Mouse (Mus musculus): ENCODE results near the gene Rasal2. TPM values are rescaled to one million over a fixed set of nuclear protein-coding genes. Genes with fewer than 3 reads are reported as not detected.

The Rasal2 gene
- polyA plus RNA-seq, 1 experiment: 3.0 TPM

- Histone ChIP-seq H3ac (ENCODE audit: control insufficient read depth, insufficient read length, low read depth) (no peak overlapping the region), H3K36me3 (ENCODE audit: control insufficient read depth, insufficient read depth) (no peaks in the 10 kb centered on the region), H3K79me2 (ENCODE audit: control insufficient read depth, insufficient read depth) (no peaks in the 10 kb centered on the region), H3K79me3 (ENCODE audit: low read depth) (no peaks in the 10 kb centered on the region), H3K4me3 (ENCODE audit: insufficient read depth, poor library complexity, severe bottlenecking) (no peak overlapping the region), H3K27me3 (ENCODE audit: control insufficient read depth, insufficient read depth, insufficient read length) (no peaks in the 10 kb centered on the region)
- TF ChIP-seq MAX (IDR thresholded peaks at IDR 0.05) (no peak), CEBPB (IDR thresholded peaks at IDR 0.05; ENCODE audit: low read depth) (no peak), CTCF (IDR thresholded peaks at IDR 0.05; ENCODE audit: control insufficient read depth, insufficient read depth, insufficient read length) (no peak), MYOG (IDR thresholded peaks at IDR 0.05; ENCODE audit: control insufficient read depth, extremely low read depth, insufficient read length) (no peak), FOSL1 (IDR thresholded peaks at IDR 0.05; ENCODE audit: insufficient read depth, low read length, poor library complexity, severe bottlenecking) (no peak), MYOD1 (IDR thresholded peaks at IDR 0.05; ENCODE audit: control insufficient read depth, insufficient read length, low read depth) (no peak), USF1 (IDR thresholded peaks at IDR 0.05; ENCODE audit: low read depth) (no peak)
These were observed 181.4 kb downstream of the Rasal2 start for GRCm38 (mm10) chr1:157231016-157231415.

GRCm38 (mm10) chr1:157230386-157230785 lies 182.0 kb downstream of the Rasal2 start:
- no peak for TF ChIP-seq MYOD1 (IDR thresholded peaks at IDR 0.05; ENCODE audit: control insufficient read depth, insufficient read length, low read depth)
- no peak for TF ChIP-seq CTCF (IDR thresholded peaks at IDR 0.05; ENCODE audit: control insufficient read depth, insufficient read depth, insufficient read length)
- TF ChIP-seq USF1 (IDR thresholded peaks at IDR 0.05; ENCODE audit: low read depth): no peak
- no peak for TF ChIP-seq FOSL1 (IDR thresholded peaks at IDR 0.05; ENCODE audit: insufficient read depth, low read length, poor library complexity, severe bottlenecking)
- TF ChIP-seq MAX (IDR thresholded peaks at IDR 0.05): no peak
- no peak for TF ChIP-seq CEBPB (IDR thresholded peaks at IDR 0.05; ENCODE audit: low read depth)
- TF ChIP-seq MYOG (IDR thresholded peaks at IDR 0.05; ENCODE audit: control insufficient read depth, extremely low read depth, insufficient read length): no peak
- H3K4me3 ChIP-seq (ENCODE audit: insufficient read depth, poor library complexity, severe bottlenecking): no peak overlapping the region
- H3K79me3 ChIP-seq (ENCODE audit: low read depth): no peaks in the 10 kb centered on the region
- no peaks in the 10 kb centered on the region for H3K79me2 ChIP-seq (ENCODE audit: control insufficient read depth, insufficient read depth)
- no peaks in the 10 kb centered on the region for H3K27me3 ChIP-seq (ENCODE audit: control insufficient read depth, insufficient read depth, insufficient read length)
- H3ac ChIP-seq (ENCODE audit: control insufficient read depth, insufficient read length, low read depth): no peak overlapping the region
- no peaks in the 10 kb centered on the region for H3K36me3 ChIP-seq (ENCODE audit: control insufficient read depth, insufficient read depth)

- Histone ChIP-seq H3K79me2 (ENCODE audit: control insufficient read depth, insufficient read depth) (no peaks in the 10 kb centered on the region), H3K79me3 (ENCODE audit: low read depth) (no peaks in the 10 kb centered on the region), H3ac (ENCODE audit: control insufficient read depth, insufficient read length, low read depth) (no peak overlapping the region), H3K36me3 (ENCODE audit: control insufficient read depth, insufficient read depth) (no peaks in the 10 kb centered on the region), H3K27me3 (ENCODE audit: control insufficient read depth, insufficient read depth, insufficient read length) (no peaks in the 10 kb centered on the region), H3K4me3 (ENCODE audit: insufficient read depth, poor library complexity, severe bottlenecking) (no peak overlapping the region)
- no peak for TF ChIP-seq USF1 (IDR thresholded peaks at IDR 0.05; ENCODE audit: low read depth)
- TF ChIP-seq FOSL1 (IDR thresholded peaks at IDR 0.05; ENCODE audit: insufficient read depth, low read length, poor library complexity, severe bottlenecking): no peak
- no peak for TF ChIP-seq MYOD1 (IDR thresholded peaks at IDR 0.05; ENCODE audit: control insufficient read depth, insufficient read length, low read depth)
- TF ChIP-seq MYOG (IDR thresholded peaks at IDR 0.05; ENCODE audit: control insufficient read depth, extremely low read depth, insufficient read length): no peak
- no peak for TF ChIP-seq CEBPB (IDR thresholded peaks at IDR 0.05; ENCODE audit: low read depth)
- TF ChIP-seq CTCF (IDR thresholded peaks at IDR 0.05; ENCODE audit: control insufficient read depth, insufficient read depth, insufficient read length): no peak
- TF ChIP-seq MAX (IDR thresholded peaks at IDR 0.05): no peak
These were observed 187.4 kb downstream of the Rasal2 start for GRCm38 (mm10) chr1:157225013-157225412.

GRCm38 (mm10) chr1:157220910-157221309 lies 191.5 kb downstream of the Rasal2 start:
- Histone ChIP-seq H3ac (ENCODE audit: control insufficient read depth, insufficient read length, low read depth) (no peak overlapping the region), H3K36me3 (ENCODE audit: control insufficient read depth, insufficient read depth) (no peaks in the 10 kb centered on the region), H3K27me3 (ENCODE audit: control insufficient read depth, insufficient read depth, insufficient read length) (no peaks in the 10 kb centered on the region), H3K79me3 (ENCODE audit: low read depth) (no peaks in the 10 kb centered on the region), H3K4me3 (ENCODE audit: insufficient read depth, poor library complexity, severe bottlenecking) (no peak overlapping the region), H3K79me2 (ENCODE audit: control insufficient read depth, insufficient read depth) (no peaks in the 10 kb centered on the region)
- no peak for TF ChIP-seq USF1 (IDR thresholded peaks at IDR 0.05; ENCODE audit: low read depth)
- no peak for TF ChIP-seq FOSL1 (IDR thresholded peaks at IDR 0.05; ENCODE audit: insufficient read depth, low read length, poor library complexity, severe bottlenecking)

- Histone ChIP-seq H3K27me3 (ENCODE audit: control insufficient read depth, insufficient read depth, insufficient read length) (no peaks in the 10 kb centered on the region), H3K79me3 (ENCODE audit: low read depth) (no peaks in the 10 kb centered on the region), H3K79me2 (ENCODE audit: control insufficient read depth, insufficient read depth) (no peaks in the 10 kb centered on the region), H3K4me3 (ENCODE audit: insufficient read depth, poor library complexity, severe bottlenecking) (no peak overlapping the region), H3K36me3 (ENCODE audit: control insufficient read depth, insufficient read depth) (no peaks in the 10 kb centered on the region), H3ac (ENCODE audit: control insufficient read depth, insufficient read length, low read depth) (no peak overlapping the region)
- TF ChIP-seq MYOD1 (IDR thresholded peaks at IDR 0.05; ENCODE audit: control insufficient read depth, insufficient read length, low read depth): no peak
- no peak for TF ChIP-seq CEBPB (IDR thresholded peaks at IDR 0.05; ENCODE audit: low read depth)
- TF ChIP-seq USF1 (IDR thresholded peaks at IDR 0.05; ENCODE audit: low read depth): no peak
- TF ChIP-seq FOSL1 (IDR thresholded peaks at IDR 0.05; ENCODE audit: insufficient read depth, low read length, poor library complexity, severe bottlenecking): no peak
- TF ChIP-seq MYOG (IDR thresholded peaks at IDR 0.05; ENCODE audit: control insufficient read depth, extremely low read depth, insufficient read length): no peak
- no peak for TF ChIP-seq MAX (IDR thresholded peaks at IDR 0.05)
- no peak for TF ChIP-seq CTCF (IDR thresholded peaks at IDR 0.05; ENCODE audit: control insufficient read depth, insufficient read depth, insufficient read length)
These were observed 191.9 kb downstream of the Rasal2 start for GRCm38 (mm10) chr1:157220466-157220865.

- Histone ChIP-seq H3K4me3 (ENCODE audit: insufficient read depth, poor library complexity, severe bottlenecking) (no peak overlapping the region), H3K79me3 (ENCODE audit: low read depth) (no peaks in the 10 kb centered on the region), H3ac (ENCODE audit: control insufficient read depth, insufficient read length, low read depth) (no peak overlapping the region), H3K79me2 (ENCODE audit: control insufficient read depth, insufficient read depth) (no peaks in the 10 kb centered on the region), H3K27me3 (ENCODE audit: control insufficient read depth, insufficient read depth, insufficient read length) (no peaks in the 10 kb centered on the region), H3K36me3 (ENCODE audit: control insufficient read depth, insufficient read depth) (no peaks in the 10 kb centered on the region)
- no peak for TF ChIP-seq MYOG (IDR thresholded peaks at IDR 0.05; ENCODE audit: control insufficient read depth, extremely low read depth, insufficient read length)
- TF ChIP-seq USF1 (IDR thresholded peaks at IDR 0.05; ENCODE audit: low read depth): no peak
- no peak for TF ChIP-seq CTCF (IDR thresholded peaks at IDR 0.05; ENCODE audit: control insufficient read depth, insufficient read depth, insufficient read length)
- TF ChIP-seq FOSL1 (IDR thresholded peaks at IDR 0.05; ENCODE audit: insufficient read depth, low read length, poor library complexity, severe bottlenecking): no peak
- TF ChIP-seq CEBPB (IDR thresholded peaks at IDR 0.05; ENCODE audit: low read depth): no peak
- no peak for TF ChIP-seq MYOD1 (IDR thresholded peaks at IDR 0.05; ENCODE audit: control insufficient read depth, insufficient read length, low read depth)
- no peak for TF ChIP-seq MAX (IDR thresholded peaks at IDR 0.05)
These were observed 203.6 kb downstream of the Rasal2 start for GRCm38 (mm10) chr1:157208754-157209153.
